Mouse (Mus musculus) gastrocnemius, adult 18-20 months (tissue): ENCODE results near the gene Insm2. TPM values are rescaled to one million over a fixed set of nuclear protein-coding genes. Genes with fewer than 3 reads are reported as not detected.

ENCODE experiments used
- DNase-seq: peaks from one replicate; pipeline ENCODE4 v3.0.0; 2021; ENCODE audit warnings: low spot score
- total RNA-seq, 2 experiments: library from RNA; stranded (reverse); gene quantifications; 2 replicates each; pipeline ENCODE4 v1.2.3; 2021

Gene Insm2
- total RNA-seq, 2 experiments from 2014 or later: not detected

DNA sequence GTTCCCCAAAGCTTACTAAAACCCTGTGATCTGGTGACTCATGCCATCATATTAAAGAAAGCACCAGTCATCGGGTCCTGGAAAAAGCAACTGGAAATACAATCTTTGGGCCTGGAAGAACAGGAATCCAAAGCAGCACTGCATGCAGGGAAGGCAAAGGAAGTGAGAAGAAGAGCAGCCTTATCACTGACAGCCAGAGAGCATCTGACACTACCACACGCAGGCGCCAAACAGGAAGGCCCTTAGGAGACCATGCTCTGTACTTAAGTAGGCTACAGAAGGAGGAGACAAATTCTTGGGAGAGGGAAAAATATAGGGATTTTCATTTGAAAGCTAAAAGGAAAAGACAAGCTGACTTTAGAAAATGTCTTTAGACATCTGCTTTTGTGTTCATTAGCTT, 5.2 kb downstream of the Insm2 start:
- DNase-seq: no peak

DNA sequence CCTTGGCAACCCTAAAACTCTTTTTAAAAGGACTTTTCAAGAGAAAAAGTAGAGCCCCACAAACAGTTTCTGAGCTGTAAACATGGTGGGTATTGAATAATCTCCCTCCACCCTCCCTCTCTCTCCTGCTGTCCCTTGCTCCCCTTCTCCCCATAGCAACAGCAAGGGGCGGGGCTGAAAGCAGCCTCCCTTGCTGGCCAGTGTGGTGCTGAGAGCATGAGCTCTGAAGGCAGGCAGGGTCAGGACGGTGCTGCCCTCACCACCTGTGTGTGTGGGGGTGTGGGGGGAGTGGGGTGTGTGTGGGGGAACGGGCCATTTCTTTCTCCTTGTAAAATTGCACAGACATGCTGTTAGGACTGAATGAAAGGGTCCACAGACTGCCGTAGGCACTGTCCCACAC, 8.7 kb downstream of the Insm2 start:
- DNase-seq: no peak

DNA sequence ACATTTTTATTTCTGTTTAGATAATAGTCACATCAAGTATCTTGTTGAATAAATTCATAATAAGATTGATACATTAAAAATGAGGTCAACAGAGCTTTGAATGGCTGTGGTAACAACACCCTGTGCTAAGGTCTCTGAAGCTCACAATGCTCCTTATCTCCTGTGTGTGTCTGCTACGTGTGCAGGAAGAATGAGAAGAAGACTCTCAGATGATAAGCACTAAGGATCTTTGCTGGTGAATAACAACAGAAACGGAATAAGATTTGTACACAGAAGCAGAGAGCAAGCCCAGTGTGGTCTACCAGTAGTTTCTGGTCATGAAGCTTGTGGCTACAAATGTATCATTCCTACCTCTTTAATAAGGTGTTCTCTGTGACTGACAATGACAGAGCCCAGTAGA, 11.6 kb downstream of the Insm2 start:
- DNase-seq: no peak

DNA sequence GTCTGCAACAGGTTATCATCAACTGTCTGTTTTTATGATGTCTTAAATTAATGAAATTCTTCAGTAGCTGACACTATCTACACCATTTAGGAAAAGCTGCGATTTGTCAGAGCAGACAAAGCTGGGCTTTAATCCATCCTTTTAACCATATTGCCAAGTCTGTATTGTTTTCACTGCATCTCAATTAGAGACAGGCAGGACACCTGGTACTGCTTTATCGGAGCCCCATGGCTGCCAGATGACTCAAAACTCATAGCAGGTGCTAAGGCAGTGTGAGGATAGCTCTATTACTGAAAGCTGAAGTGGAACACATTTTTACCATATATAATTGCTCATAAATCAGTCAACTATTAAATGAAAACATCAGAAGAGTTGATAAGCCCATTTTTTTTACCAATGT, 21.1 kb downstream of the Insm2 start:
- DNase-seq: no peak

DNA sequence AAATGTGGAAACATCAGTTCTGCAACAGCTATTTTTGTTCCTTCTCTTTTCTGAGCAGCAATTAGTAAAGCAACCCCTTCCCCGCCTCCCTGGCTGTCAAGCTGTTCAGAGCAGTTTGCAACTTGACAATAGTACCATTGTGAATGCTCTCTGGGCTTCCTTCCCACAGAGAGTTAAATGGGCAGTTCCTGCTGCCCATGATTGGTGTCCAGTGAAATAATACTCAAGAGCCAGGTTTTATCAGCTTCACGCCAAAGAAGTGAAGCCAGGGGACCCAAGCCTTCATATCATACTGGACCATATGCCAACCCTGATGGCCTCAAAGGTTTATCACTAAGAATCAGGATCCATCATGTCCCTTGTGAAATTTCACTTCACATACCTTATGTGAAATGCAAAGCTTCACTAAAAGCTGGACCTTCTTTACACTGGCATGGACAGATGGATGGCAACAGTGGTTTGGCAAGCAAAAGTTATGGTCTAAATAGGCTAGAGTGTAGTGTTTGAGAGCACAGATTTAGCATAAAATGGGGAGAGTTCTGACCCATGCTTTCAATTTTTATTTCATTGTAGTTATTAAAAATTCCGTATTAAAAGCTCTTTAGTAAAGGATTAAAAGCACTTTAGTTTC, 23.5 kb downstream of the Insm2 start:
- DNase-seq: no peak

DNA sequence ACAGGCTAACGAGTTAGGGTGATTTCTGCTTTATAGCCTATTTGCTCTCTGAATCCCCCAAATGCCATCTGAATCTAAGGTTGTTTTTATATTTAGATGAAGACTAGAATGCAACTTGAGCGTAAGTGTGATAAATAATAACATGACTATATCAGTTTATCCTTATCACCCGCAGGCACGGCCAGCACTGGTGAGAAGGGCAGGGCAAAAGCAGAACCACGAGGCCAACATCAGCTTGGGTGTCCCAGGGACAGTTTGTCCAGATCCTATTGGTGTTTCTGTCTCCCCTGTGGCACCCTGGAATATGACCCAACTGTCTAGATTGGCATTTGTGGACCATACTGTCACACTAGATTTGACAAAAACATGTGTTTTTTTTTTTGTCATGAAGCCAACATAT, 24.0 kb downstream of the Insm2 start:
- DNase-seq: no peak

DNA sequence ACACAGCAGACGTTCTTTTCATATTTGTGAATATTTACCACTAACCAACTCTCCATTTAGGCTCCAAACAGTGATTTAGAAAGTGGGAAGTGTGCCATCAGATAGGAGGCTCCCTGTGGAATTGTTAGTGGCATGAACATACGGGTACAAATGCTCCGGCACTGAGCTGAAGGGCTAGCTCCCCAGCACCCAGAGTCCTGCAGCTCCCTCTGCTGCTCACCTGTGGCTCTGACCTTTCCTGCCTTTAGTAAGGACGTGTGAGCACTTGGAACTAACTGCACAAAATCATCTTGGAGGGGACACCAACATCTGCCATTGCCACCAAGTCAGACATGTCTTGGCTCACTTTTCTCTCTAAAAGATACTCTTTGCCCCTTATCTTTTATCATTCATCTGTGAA, 27.5 kb downstream of the Insm2 start:
- DNase-seq: no peak

GRCm38 (mm10) chr12:55648011-55648525, 48.8 kb downstream of the Insm2 start:
- DNase-seq: no peak

Other genes with a start within 250 kb of the Insm2 start
- gene Psma6, start 215.2 kb upstream of the Insm2 start, total RNA-seq: 100 to 1,000 TPM; 162 TPM
- gene Nfkbia, start 106.8 kb upstream of the Insm2 start, total RNA-seq: 10 to 100 TPM; 19.0 to 63.6 TPM
- gene Aldoart2, start 34.2 kb upstream of the Insm2 start, total RNA-seq: under 1 TPM; 0.21 to 0.50 TPM
- gene Ralgapa1, start 221.7 kb downstream of the Insm2 start, total RNA-seq: 10 to 100 TPM; 41.5 to 41.9 TPM
- 10 to 100 TPM; 20.3 to 20.5 TPM for gene Brms1l, start 236.9 kb downstream of the Insm2 start, total RNA-seq